Mouse (Mus musculus): Measurements from ENCODE around the gene Gpr156. TPM values are rescaled to one million over a fixed set of nuclear protein-coding genes. Genes with fewer than 3 reads are reported as not detected.

The Gpr156 gene
- polyA plus RNA-seq, 1 experiment from 2014 or later, result 0.23 TPM

DNA sequence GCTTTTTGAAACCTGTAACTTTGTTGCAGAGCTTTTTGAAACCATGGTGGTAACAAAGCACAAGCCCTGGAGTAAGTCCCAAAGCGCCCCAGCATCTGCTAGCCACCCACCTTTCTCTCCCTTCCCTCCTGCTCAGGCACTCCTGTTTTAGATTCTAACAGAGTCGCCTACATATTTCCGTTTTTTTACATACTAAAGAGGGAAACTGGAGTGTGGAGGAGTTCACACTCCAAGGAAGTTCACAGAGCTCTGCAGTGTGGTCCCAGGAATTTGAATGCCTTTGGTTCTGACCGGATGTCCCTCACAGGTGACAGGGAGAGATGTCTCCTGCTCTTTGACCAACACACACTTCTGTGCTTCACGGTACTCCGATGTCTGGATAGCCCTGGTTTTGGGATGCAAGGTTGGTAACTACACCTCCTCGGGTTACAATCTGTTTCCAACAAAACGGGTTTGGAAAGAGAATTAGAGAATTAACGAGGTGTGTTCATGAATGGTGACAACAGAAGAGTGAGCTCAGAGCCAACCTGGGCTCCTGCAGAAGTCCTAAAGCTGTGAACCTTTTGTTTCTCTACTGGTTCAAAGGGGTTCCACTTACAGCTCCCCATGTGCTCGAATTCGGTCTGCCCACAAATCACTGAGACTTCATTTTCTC is 72.0 kb downstream of the Gpr156 start:
- no peak overlapping the region for H3K4me3 ChIP-seq (replicated peaks)
- ATAC-seq (ENCODE audit: insufficient number of reproducible peaks, low FRiP score, low TSS enrichment, low read depth), result no peak
- H3K9ac ChIP-seq, result no peak overlapping the region
- WGBS, result 55% methylated on average over 11 of the region's 11 CpGs
- H3K27ac ChIP-seq (replicated peaks), result no peak overlapping the region
- 0 out of 2 replicates have a peak, but pooled peaks cover 6% of the 10 kb centered on the region for H3K4me1 ChIP-seq
- H3K36me3 ChIP-seq, result no peaks in the 10 kb centered on the region
- no peaks in the 10 kb centered on the region for H3K27me3 ChIP-seq
- no peaks in the 10 kb centered on the region for H3K9me3 ChIP-seq (replicated peaks)
- no peak overlapping the region for H3K4me2 ChIP-seq (replicated peaks)

DNA sequence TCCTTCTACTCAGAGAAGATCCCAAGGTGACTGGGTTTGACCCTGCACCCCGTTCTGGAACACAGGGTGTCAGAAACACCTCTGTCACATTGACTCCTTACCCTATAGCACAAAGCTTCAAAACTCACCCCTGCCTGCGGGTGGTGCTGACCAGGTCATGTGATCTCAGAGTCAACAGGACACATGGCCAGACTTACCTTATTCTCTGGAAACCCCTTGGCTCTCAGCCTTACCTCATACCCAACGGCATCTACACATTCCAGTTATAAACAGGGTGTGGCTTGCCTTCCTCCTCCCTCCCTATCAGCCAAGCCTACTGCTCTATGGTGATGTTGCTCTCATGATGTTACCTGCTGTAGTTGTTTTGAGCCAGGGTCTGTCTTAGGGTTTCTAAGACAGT is 73.5 kb downstream of the Gpr156 start:
- no peak for ATAC-seq (ENCODE audit: insufficient number of reproducible peaks, low FRiP score, low TSS enrichment, low read depth)
- no peaks in the 10 kb centered on the region for H3K36me3 ChIP-seq
- H3K27ac ChIP-seq (replicated peaks), result no peak overlapping the region
- no peaks in the 10 kb centered on the region for H3K9me3 ChIP-seq (replicated peaks)
- WGBS, result 73% methylated on average over 3 of the region's 3 CpGs
- no peak overlapping the region for H3K9ac ChIP-seq
- H3K4me2 ChIP-seq (replicated peaks), result no peak overlapping the region
- H3K27me3 ChIP-seq, result no peaks in the 10 kb centered on the region
- H3K4me1 ChIP-seq, result peaks cover 10% of the 10 kb centered on the region
- no peak overlapping the region for H3K4me3 ChIP-seq (replicated peaks)

DNA sequence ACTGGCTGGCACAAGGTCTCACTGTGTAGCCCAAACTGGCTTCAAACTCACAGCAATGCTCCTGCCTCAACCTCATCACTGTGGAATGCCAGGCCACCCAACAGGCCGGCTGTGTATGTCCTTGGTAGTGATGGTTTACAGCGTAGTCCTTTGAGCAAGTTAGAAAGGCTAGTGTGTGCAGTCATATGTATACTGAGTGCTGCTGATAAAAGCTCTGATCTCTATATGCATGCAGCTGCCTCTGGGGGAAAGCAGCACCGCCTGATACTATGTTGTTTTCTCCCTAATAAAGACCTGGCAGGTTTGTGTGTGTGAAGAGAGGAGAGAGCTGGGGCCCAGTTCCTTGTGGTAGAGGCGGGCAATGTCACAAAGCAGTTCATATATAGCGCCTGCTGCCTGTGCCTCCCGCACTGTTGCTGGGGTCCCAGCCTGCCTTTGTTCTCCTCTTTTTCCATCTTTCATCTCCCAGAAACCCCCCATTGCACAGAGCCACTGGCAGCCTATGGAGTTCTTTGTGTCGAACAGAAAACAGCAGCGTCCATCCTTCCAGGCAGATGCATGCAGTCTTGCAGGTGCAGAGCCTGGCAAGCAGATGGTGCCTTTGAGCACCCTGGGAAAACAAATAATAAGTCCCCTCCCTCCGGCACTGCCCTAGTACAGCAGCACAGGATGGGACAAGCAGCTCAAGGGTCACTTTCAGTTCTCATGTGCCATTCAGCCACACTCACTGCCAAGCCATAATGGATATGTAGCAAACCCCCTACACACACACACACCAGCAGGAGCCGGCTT is 74.5 kb downstream of the Gpr156 start:
- Histone ChIP-seq H3K36me3 (no peaks in the 10 kb centered on the region), H3K9ac (no peak overlapping the region), H3K9me3 (replicated peaks) (no peaks in the 10 kb centered on the region), H3K27me3 (no peaks in the 10 kb centered on the region), H3K4me1 (peaks cover 12% of the 10 kb centered on the region), H3K27ac (replicated peaks) (no peak overlapping the region), H3K4me3 (replicated peaks) (no peak overlapping the region), H3K4me2 (replicated peaks) (no peak overlapping the region)
- WGBS, result 59% methylated on average over 10 of the region's 10 CpGs
- peak; percentile 26; the same call in 1 of the 2 replicates for ATAC-seq (ENCODE audit: insufficient number of reproducible peaks, low FRiP score, low TSS enrichment, low read depth)

DNA sequence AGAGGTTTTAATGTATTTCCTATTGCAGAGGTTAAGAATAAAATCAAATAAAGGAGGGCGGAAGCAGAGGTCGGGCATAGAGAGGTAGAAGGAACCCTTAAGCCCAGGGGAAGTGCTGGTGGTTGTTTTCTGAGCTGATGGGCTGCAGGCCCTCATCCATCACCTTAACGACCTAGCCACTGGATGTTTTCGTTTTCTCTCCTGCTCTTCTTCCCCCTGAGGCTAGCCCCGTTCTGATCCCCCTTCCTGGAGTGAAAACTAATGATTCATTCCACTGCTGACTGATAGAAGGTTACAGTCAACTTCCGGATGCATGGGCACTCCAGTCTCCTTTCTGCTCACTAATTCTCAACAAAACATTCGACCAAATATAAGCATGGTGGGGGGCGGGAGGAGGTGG is 76.5 kb downstream of the Gpr156 start:
- H3K36me3 ChIP-seq, result no peaks in the 10 kb centered on the region
- no peak overlapping the region for H3K27ac ChIP-seq (replicated peaks)
- WGBS, result 29% methylated on average over 8 of the region's 8 CpGs
- no peak overlapping the region for H3K4me3 ChIP-seq (replicated peaks)
- no peaks in the 10 kb centered on the region for H3K9me3 ChIP-seq (replicated peaks)
- no peak overlapping the region for H3K4me2 ChIP-seq (replicated peaks)
- H3K4me1 ChIP-seq, result peaks cover 18% of the 10 kb centered on the region
- no peak for ATAC-seq (ENCODE audit: insufficient number of reproducible peaks, low FRiP score, low TSS enrichment, low read depth)
- no peaks in the 10 kb centered on the region for H3K27me3 ChIP-seq
- no peak overlapping the region for H3K9ac ChIP-seq

DNA sequence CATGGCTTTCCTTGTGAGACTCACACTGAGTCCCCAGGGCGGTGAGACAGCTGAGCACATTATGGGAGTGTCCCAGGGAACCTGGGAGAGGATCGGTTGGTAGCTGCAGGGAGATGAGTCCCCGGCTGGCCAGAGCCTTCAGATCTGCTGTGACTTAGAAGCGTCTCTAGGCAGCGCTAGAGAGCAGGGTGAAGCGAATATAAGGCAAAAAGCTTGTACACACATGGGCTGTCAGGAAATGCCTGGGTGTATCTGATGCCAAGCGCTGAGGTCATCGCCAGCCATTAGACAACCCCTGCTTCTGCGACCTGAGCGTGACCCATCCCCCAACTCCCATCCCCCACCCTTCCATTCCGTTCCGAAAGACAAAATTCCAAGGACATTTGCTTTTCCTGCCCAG is 78.4 kb downstream of the Gpr156 start:
- ATAC-seq (ENCODE audit: insufficient number of reproducible peaks, low FRiP score, low TSS enrichment, low read depth), result peak; percentile 37; the same call in 1 of the 2 replicates
- Histone ChIP-seq H3K4me1 (peaks cover 21% of the 10 kb centered on the region), H3K27me3 (no peaks in the 10 kb centered on the region), H3K27ac (replicated peaks) (no peak overlapping the region), H3K4me3 (replicated peaks) (no peak overlapping the region), H3K9ac (no peak overlapping the region), H3K4me2 (replicated peaks) (peak overlapping the region; percentile 27; the same call in 1 of the 2 replicates), H3K36me3 (no peaks in the 10 kb centered on the region), H3K9me3 (replicated peaks) (no peaks in the 10 kb centered on the region)
- 6% methylated on average over 12 of the region's 12 CpGs for WGBS

DNA sequence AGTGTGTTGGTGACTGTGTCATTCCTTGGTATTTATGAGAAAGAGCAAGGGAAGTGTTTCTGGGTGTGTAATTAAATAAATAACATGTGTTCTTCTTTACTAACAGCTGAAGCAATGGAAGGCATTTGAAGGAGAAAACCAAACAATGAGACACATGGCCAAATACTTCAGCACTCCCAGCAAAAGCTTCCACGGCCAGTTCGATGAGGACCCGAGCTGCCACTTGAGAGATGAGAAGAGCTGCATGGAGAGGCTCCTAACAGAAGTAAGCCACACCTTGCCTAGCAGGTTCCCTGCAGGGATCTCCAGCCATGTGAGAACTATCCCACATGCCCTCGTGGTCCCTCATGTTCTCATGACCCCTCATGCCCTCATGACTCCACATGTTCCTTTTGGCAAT is 81.5 kb downstream of the Gpr156 start:
- Histone ChIP-seq H3K4me1 (peaks cover 16% of the 10 kb centered on the region), H3K27ac (replicated peaks) (no peak overlapping the region), H3K4me3 (replicated peaks) (no peak overlapping the region), H3K9ac (no peak overlapping the region), H3K9me3 (replicated peaks) (no peaks in the 10 kb centered on the region), H3K4me2 (replicated peaks) (no peak overlapping the region), H3K27me3 (no peaks in the 10 kb centered on the region), H3K36me3 (no peaks in the 10 kb centered on the region)
- ATAC-seq (ENCODE audit: insufficient number of reproducible peaks, low FRiP score, low TSS enrichment, low read depth), result no peak
- WGBS, result 44% methylated on average over 4 of the region's 4 CpGs

DNA sequence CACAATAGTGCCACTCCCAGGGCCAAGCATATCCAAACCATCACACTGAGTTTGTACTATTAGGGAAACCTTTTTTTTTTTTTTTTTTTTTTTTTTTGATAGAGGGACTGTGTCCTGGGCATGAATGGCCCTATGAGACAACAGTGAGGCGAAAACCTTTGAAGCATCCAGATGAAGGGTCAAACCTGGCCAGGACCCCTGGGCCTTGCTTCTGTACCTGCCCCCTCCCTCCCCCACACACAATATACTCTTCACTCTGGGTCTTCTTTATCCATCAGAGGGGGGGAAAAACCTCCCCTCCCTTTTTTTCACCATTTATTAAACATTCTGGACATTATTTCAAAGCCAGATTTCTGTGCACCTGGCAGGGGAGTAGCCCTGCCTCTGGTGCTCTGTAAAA is 83.5 kb downstream of the Gpr156 start:
- Histone ChIP-seq H3K4me3 (replicated peaks) (no peak overlapping the region), H3K9me3 (replicated peaks) (no peaks in the 10 kb centered on the region), H3K4me1 (peaks cover 12% of the 10 kb centered on the region), H3K27ac (replicated peaks) (no peak overlapping the region), H3K4me2 (replicated peaks) (no peak overlapping the region), H3K27me3 (no peaks in the 10 kb centered on the region), H3K36me3 (no peaks in the 10 kb centered on the region), H3K9ac (no peak overlapping the region)
- ATAC-seq (ENCODE audit: insufficient number of reproducible peaks, low FRiP score, low TSS enrichment, low read depth), result no peak
- WGBS, result 83% methylated on average over 1 of the region's 1 CpGs

DNA sequence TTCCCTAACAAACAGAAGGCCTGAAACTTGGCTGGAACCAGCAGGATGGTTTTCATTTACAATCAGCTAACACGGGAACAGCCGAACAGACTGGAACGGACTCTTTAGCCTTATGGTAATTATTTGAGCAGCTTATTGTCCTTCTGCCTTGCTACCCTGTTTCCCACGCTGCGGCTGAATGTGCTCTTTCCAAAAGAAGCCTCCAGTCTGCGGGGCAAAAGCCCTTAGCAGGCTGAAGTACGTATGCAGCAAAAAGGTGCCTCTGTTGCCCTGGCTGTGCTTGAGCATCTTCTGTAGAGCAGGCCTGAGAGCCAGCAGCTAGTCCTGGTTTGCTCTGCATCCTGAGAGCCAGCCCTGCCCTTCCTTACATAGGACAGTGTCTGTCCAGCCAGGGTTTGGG is 83.9 kb downstream of the Gpr156 start:
- Histone ChIP-seq H3K27ac (replicated peaks) (no peak overlapping the region), H3K4me2 (replicated peaks) (no peak overlapping the region)
- 35% methylated on average over 7 of the region's 7 CpGs for WGBS

DNA sequence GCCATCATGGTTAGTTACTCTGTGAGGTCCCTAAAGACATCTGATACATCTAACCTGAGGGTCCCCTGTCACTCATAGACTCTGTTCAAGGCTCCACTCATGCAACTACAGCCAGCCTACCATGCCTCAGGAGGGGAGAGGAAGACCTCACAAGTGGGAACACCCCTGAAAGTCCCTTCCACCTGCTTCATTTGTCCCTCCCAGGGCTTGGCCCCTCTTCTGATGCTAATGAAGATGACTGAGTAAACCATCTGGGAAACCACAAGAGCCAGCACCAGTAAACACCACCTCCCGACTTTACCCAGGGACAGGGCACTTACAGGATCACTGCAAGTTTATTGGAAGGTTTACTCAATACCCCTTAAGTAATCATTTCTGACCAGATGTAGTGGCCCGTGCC is 85.5 kb downstream of the Gpr156 start:
- Histone ChIP-seq H3K27ac (replicated peaks) (no peak overlapping the region), H3K4me2 (replicated peaks) (no peak overlapping the region), H3K4me1 (peaks cover 9% of the 10 kb centered on the region; the same call in 1 of the 2 replicates), H3K9ac (no peak overlapping the region), H3K9me3 (replicated peaks) (no peaks in the 10 kb centered on the region), H3K4me3 (replicated peaks) (no peak overlapping the region), H3K27me3 (no peaks in the 10 kb centered on the region), H3K36me3 (no peaks in the 10 kb centered on the region)
- 46% methylated on average over 2 of the region's 2 CpGs for WGBS
- no peak; the same call in 1 of the 2 replicates for ATAC-seq (ENCODE audit: insufficient number of reproducible peaks, low FRiP score, low TSS enrichment, low read depth)

More for the DNA sequence above, 83.9 kb downstream of the Gpr156 start:
- H3K9me3 ChIP-seq (replicated peaks), result no peaks in the 10 kb centered on the region
- H3K27me3 ChIP-seq, result no peaks in the 10 kb centered on the region
- no peaks in the 10 kb centered on the region for H3K36me3 ChIP-seq
- ATAC-seq (ENCODE audit: insufficient number of reproducible peaks, low FRiP score, low TSS enrichment, low read depth), result no peak
- peaks cover 9% of the 10 kb centered on the region; the same call in 1 of the 2 replicates for H3K4me1 ChIP-seq
- no peak overlapping the region for H3K9ac ChIP-seq
- no peak overlapping the region for H3K4me3 ChIP-seq (replicated peaks)

DNA sequence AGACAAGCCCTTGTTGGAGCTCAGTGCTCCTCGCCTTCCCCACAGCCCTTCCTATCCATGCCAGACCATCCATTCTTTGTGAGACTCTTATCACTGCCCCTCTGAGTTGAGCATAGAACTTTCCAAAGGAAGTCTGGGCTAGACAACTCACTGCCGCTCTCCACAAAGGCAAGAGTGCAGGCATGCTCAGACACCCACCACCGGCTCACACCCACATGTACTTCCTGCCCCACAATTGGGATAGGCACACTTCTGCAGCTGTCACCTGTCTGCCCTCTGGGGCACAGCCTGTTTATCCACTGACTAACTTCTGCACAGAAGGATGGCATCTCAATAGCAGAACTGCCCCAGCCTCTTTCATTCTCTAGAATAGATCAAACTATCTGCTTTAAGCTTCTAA is 86.2 kb downstream of the Gpr156 start:
- H3K4me3 ChIP-seq (replicated peaks), result no peak overlapping the region
- WGBS, result 60% methylated on average over 3 of the region's 3 CpGs
- ATAC-seq (ENCODE audit: insufficient number of reproducible peaks, low FRiP score, low TSS enrichment, low read depth), result no peak

DNA sequence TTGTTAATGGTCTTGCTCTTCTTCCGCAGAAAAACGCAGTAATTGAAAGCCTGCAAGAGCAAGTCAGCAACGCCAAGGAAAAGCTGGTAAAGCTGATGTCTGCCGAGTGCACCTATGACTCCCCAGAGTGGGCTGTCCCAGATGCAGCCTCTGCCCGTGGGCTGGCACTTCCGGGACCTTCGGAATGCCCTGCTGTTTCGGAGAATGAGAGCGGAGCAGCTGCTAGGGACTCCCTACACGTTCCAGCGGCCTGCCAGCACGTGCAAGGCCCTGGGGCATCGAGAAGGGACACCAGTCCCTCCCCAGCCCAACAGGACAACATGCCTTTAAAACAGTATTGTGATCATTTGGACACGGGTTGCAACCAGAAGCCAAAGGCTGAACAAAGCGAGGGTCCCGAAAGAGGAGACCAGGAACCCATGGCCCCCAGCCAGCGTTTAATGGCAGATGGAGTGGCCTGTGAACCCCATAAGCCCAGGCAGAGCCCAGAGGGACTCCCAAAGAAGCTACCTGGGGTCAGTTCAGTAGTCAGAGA is 88.3 kb downstream of the Gpr156 start:
- H3K4me2 ChIP-seq (replicated peaks), result no peak overlapping the region
- H3K36me3 ChIP-seq, result no peaks in the 10 kb centered on the region
- H3K9me3 ChIP-seq (replicated peaks), result no peaks in the 10 kb centered on the region
- no peaks in the 10 kb centered on the region; the same call in 1 of the 2 replicates for H3K4me1 ChIP-seq
- no peaks in the 10 kb centered on the region for H3K27me3 ChIP-seq
- H3K9ac ChIP-seq, result no peak overlapping the region
- ATAC-seq (ENCODE audit: insufficient number of reproducible peaks, low FRiP score, low TSS enrichment, low read depth), result no peak
- WGBS, result 84% methylated on average over 17 of the region's 17 CpGs
- no peak overlapping the region for H3K27ac ChIP-seq (replicated peaks)
- H3K4me3 ChIP-seq (replicated peaks), result no peak overlapping the region

More for the DNA sequence above, 86.2 kb downstream of the Gpr156 start:
- peaks cover 6% of the 10 kb centered on the region; the same call in 1 of the 2 replicates for H3K4me1 ChIP-seq
- H3K27me3 ChIP-seq, result no peaks in the 10 kb centered on the region
- H3K9ac ChIP-seq, result no peak overlapping the region
- H3K4me2 ChIP-seq (replicated peaks), result no peak overlapping the region
- H3K9me3 ChIP-seq (replicated peaks), result no peaks in the 10 kb centered on the region
- no peaks in the 10 kb centered on the region for H3K36me3 ChIP-seq
- no peak overlapping the region for H3K27ac ChIP-seq (replicated peaks)
